Mouse (Mus musculus) forebrain, embryonic 14.5 days (tissue): ENCODE measurements around the gene Lama2. TPM values are rescaled to one million over a fixed set of nuclear protein-coding genes. Genes with fewer than 3 reads are reported as not detected.

Source experiments
- ATAC-seq: fragments of 200-750 bp; cut with Nextera tagmentation; 2 replicates; pipeline ENCODE4 v1.8.0; 2017; ENCODE audit warnings: mild to moderate bottlenecking, moderate library complexity
- DNase-seq: peaks from one replicate; pipeline ENCODE4 v3.0.0-alpha.2; 2015; ENCODE audit warnings: low spot score
- H3K27ac ChIP-seq: fragments of 300-500 bp; sonication (generic); 2 replicates; pipeline ENCODE4 v1.5.1; 2014; ENCODE audit warnings: low read depth, mild to moderate bottlenecking, control low read depth, low read length, moderate library complexity
- H3K27me3 ChIP-seq: fragments of 300-500 bp; sonication (generic); replicated peaks from 2 replicates; pipeline ENCODE4 v1.6.1; 2014; ENCODE audit warnings: low read length, control low read depth, mixed read lengths; ENCODE audit not compliant: control insufficient read depth, insufficient read depth
- H3K36me3 ChIP-seq: fragments of 300-500 bp; sonication (generic); 2 replicates; pipeline ENCODE4 v1.6.1; 2014; ENCODE audit warnings: low read length, control low read depth; ENCODE audit not compliant: control insufficient read depth, insufficient read depth
- H3K4me1 ChIP-seq: fragments of 300-500 bp; sonication (generic); 2 replicates; pipeline ENCODE4 v1.6.1; 2014; ENCODE audit warnings: antibody characterized with exemption, low read length, control low read depth; ENCODE audit not compliant: control insufficient read depth, insufficient read depth
- H3K4me2 ChIP-seq: fragments of 300-500 bp; sonication (generic); 2 replicates; pipeline ENCODE4 v1.6.1; 2014; ENCODE audit warnings: mild to moderate bottlenecking, control low read depth, low read length
- H3K4me3 ChIP-seq: fragments of 300-500 bp; sonication (generic); 2 replicates; pipeline ENCODE4 v1.5.1; 2014; ENCODE audit warnings: low read depth, low read length, control low read depth
- H3K9ac ChIP-seq: fragments of 300-500 bp; sonication (generic); 2 replicates; pipeline ENCODE4 v1.6.1; 2014; ENCODE audit warnings: mild to moderate bottlenecking, low read length, control low read depth, moderate library complexity
- H3K9me3 ChIP-seq: fragments of 300-500 bp; sonication (generic); replicated peaks from 2 replicates; pipeline ENCODE4 v1.6.1; 2016; ENCODE audit warnings: low read length, control low read depth, mixed read lengths; ENCODE audit not compliant: control insufficient read depth
- WGBS: fragments of 180-500 bp; shearing (Covaris S2); extraction: QIAGEN DNeasy Blood & Tissue Kit; methylation state at CpG from one replicate; pipeline ENCODE4 v1.1.7; 2014; 5-methylcytosine and 5-hydroxymethylcytosine counted together
- polyA plus RNA-seq: library from polyadenylated mRNA; unstranded; fragments of >200 nt; fragmentation: Nextera tagmentation; extraction: Ambion mirVana; gene quantifications from 2 replicates; pipeline ENCODE4 v1.2.1, GENCODE M21; 2014

Gene Lama2
- polyA plus RNA-seq, 1 experiment from 2014 or later: 4.1 TPM

DNA sequence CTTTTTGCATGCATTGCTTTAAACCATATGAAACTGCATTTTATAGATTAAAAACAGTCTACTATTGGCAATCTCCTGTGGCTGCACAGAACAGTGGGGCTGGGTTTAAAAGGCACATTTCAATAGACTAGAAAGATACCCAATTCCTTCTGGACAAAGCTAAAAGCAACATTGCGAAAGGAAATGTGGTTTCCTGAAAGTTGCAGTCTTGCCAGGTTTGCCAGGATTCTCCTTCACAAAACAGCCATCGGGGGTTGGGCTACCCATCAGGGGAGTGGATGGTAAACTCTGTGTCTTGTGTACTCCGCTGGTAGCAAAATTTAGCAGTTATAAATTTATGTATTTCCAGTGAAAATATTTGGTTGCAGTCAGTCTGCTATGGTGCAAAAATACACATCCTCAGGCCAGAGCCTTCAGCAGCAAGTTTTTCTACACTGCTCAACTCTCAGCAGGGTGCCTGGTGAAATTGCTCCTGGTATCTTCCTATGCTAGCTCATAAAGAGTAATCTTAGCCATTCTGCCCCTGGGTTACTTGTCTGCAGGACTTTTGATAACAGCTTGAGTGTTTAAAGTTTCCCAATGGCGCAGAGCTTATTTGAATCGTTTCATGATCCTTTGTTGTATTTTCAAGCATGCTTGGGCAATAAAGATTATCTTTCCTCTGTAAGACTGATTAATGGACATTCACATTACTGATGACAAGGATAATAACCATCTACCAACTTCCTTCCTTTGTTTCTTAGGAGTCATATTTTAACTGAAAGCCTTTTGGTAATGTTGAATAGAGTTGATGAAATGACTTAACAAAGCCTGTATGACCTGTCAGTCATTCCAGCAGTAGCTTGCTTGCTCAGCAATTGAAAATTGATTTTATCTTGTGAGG is 205.7 kb downstream of the Lama2 start:
- no peaks in the 10 kb centered on the region for H3K4me1 ChIP-seq
- H3K9me3 ChIP-seq: no peaks in the 10 kb centered on the region
- no peaks in the 10 kb centered on the region for H3K36me3 ChIP-seq
- H3K4me2 ChIP-seq: no peak overlapping the region
- DNase-seq (no peak), ATAC-seq (no peak)
- H3K27me3 ChIP-seq: no peaks in the 10 kb centered on the region
- no peak overlapping the region for H3K27ac ChIP-seq
- H3K4me3 ChIP-seq: no peak overlapping the region
- H3K9ac ChIP-seq: no peak overlapping the region
- WGBS: 60% methylated on average over 5 of the region's 5 CpGs

DNA sequence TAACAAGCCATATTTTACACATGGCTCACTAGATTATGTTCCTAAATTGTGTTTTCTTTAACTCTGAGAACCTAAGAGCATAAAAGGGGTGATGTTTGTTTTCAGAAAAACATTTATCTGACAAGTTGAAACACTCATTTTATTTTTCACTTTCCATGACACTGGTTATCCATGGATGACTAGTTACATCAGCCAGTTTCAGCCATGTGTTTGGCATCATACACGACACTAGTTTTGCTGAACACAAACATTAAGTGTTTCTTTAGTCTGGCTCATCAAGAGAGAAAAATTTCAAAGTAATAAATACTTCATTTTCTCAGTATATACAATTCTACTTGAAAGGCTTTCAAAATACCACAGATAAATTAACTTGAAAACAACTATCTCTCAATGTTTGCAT is 228.8 kb downstream of the Lama2 start:
- Histone ChIP-seq H3K4me1 (no peaks in the 10 kb centered on the region), H3K27me3 (no peaks in the 10 kb centered on the region), H3K9ac (no peak overlapping the region), H3K36me3 (no peaks in the 10 kb centered on the region), H3K4me3 (no peak overlapping the region), H3K9me3 (no peaks in the 10 kb centered on the region), H3K4me2 (no peak overlapping the region), H3K27ac (no peak overlapping the region)
- 74% methylated on average over 1 of the region's 1 CpGs for WGBS
- DNase-seq: no peak
- no peak for ATAC-seq

DNA sequence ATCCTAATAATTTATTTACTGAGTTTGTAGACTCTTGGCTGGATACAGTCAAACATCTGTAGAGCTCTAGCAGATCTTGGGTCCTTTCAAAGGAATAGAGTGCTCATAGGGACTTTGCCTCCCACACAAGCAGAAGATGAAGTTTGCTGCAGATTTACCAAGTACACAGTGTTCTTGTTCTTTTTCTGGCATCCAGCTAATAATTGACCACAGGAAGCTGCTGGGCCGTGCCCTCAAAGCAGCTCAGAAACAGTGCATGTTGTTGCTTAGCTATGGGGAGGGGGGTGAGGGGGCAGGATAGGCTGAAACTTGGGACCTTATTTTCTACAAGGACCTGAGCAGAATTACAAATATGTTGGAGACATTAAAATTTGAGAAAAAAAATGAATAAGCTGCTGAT is 232.0 kb downstream of the Lama2 start:
- WGBS: 60% methylated on average over 1 of the region's 1 CpGs
- Histone ChIP-seq H3K9ac (no peak overlapping the region), H3K27ac (no peak overlapping the region), H3K27me3 (no peaks in the 10 kb centered on the region), H3K4me2 (no peak overlapping the region), H3K36me3 (no peaks in the 10 kb centered on the region), H3K4me3 (no peak overlapping the region), H3K9me3 (no peaks in the 10 kb centered on the region), H3K4me1 (no peaks in the 10 kb centered on the region)
- ATAC-seq (no peak), DNase-seq (no peak)

DNA sequence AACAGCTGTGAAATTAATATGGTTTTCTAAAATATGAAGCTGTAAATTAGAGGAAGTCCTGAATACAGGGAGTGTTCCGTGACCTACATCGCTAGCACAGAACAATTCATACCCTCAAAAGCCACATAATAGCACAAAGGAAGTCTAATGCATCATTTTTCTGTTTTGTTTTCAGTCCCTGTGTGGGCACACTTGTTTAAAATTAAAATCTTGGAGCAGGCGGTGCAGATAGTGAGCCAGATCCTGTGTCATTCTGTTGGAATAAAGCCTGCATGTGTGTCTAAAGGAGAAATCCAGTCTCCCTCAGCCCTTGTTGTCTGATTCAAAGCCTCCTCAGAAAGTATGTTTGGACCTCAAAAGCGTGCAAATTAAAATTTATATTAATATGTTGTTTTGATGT is 234.9 kb downstream of the Lama2 start:
- Histone ChIP-seq H3K4me3 (no peak overlapping the region), H3K9me3 (no peaks in the 10 kb centered on the region), H3K27me3 (no peaks in the 10 kb centered on the region), H3K36me3 (no peaks in the 10 kb centered on the region), H3K4me1 (no peaks in the 10 kb centered on the region), H3K9ac (no peak overlapping the region), H3K27ac (no peak overlapping the region), H3K4me2 (no peak overlapping the region)
- DNase-seq: no peak
- no peak for ATAC-seq
- WGBS: 81% methylated on average over 4 of the region's 4 CpGs

DNA sequence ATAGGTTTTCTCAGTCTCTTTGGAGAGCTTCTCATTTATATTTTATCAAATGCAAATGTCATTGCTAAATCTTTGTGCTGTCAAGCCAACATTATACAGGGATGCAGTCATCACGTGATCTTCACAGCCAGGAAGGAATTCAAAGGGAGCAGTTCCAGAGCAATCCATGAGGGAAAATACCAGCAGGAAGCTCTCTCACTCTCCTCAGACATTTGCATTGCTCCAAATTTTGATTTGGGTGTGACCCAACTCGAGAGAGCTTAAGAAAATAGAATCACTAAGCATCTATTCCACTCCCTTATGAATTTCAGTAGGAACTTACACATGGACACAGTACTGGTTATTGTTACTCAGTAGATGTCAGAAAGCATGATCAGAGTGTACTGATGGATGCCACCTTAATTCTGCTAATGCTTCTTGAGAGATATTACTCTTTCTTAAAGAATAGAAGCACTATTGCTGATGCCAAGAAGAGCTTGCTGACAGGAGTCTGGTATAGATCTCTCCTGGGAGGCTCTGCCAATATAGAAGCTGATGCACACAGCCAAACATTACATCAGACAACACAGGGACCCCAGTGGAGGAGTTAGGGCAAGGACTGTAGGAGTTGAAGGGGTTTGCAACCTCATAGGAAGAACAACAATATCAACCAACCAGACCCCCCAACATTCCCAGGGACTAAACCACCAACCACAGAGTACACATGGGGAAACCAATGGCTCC is 236.5 kb downstream of the Lama2 start:
- no peak overlapping the region for H3K4me3 ChIP-seq
- H3K4me2 ChIP-seq: no peak overlapping the region
- H3K27ac ChIP-seq: no peak overlapping the region
- no peaks in the 10 kb centered on the region for H3K9me3 ChIP-seq
- WGBS: 56% methylated on average over 2 of the region's 2 CpGs
- ATAC-seq: peak; percentile 46; the same call in 1 of the 2 replicates
- DNase-seq: peak; percentile 7
- no peak overlapping the region for H3K9ac ChIP-seq
- no peaks in the 10 kb centered on the region for H3K36me3 ChIP-seq
- H3K4me1 ChIP-seq: no peaks in the 10 kb centered on the region
- H3K27me3 ChIP-seq: no peaks in the 10 kb centered on the region

DNA sequence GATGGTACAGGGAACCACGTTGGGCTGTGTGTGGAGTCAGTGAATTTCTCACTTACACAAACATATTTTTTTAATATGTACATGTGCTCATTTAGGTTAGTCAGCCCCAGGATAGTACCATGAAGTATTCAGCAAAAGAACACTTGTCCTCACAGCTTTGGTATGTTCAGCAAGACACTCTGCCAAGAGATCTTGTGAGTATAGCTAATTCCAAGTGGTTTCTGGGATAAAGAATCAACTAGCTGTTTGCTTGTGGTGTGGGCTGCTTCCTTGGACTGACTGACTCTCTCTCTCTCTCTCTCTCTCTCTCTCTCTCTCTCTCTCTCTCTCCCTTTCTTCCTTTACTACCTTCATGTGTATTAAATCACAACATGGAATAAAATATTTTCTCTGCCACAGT is 241.3 kb downstream of the Lama2 start:
- H3K9ac ChIP-seq: no peak overlapping the region
- H3K27ac ChIP-seq: no peak overlapping the region
- H3K27me3 ChIP-seq: no peaks in the 10 kb centered on the region
- DNase-seq: no peak
- ATAC-seq: no peak
- WGBS: 58% methylated on average over 1 of the region's 1 CpGs
- H3K9me3 ChIP-seq: no peaks in the 10 kb centered on the region
- no peaks in the 10 kb centered on the region for H3K36me3 ChIP-seq
- H3K4me2 ChIP-seq: no peak overlapping the region
- no peaks in the 10 kb centered on the region for H3K4me1 ChIP-seq
- H3K4me3 ChIP-seq: no peak overlapping the region

DNA sequence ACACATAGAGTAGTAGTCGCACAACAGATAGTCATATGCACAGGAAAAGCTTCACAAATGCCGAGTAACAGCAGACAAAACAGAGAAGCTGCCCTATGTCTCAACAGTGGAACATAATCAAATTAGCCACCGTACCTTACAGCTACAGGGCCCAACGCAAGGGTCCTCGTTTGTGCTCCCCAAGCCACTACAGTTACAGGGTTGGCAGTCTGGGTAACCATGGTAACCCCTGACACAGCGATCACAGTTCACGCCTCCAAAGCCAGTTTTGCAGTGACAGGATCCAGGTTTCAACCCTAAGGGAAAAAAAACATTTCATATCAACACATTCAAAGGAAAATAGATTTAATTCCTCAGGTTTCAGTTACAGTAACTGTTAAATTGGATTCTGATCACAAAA is 275.3 kb downstream of the Lama2 start:
- Histone ChIP-seq H3K4me2 (no peak overlapping the region), H3K36me3 (no peaks in the 10 kb centered on the region), H3K9ac (no peak overlapping the region), H3K4me1 (no peaks in the 10 kb centered on the region), H3K27ac (no peak overlapping the region), H3K4me3 (no peak overlapping the region), H3K9me3 (no peaks in the 10 kb centered on the region), H3K27me3 (no peaks in the 10 kb centered on the region)
- ATAC-seq (no peak), DNase-seq (peak; percentile 33)
- WGBS: 38% methylated on average over 7 of the region's 7 CpGs

DNA sequence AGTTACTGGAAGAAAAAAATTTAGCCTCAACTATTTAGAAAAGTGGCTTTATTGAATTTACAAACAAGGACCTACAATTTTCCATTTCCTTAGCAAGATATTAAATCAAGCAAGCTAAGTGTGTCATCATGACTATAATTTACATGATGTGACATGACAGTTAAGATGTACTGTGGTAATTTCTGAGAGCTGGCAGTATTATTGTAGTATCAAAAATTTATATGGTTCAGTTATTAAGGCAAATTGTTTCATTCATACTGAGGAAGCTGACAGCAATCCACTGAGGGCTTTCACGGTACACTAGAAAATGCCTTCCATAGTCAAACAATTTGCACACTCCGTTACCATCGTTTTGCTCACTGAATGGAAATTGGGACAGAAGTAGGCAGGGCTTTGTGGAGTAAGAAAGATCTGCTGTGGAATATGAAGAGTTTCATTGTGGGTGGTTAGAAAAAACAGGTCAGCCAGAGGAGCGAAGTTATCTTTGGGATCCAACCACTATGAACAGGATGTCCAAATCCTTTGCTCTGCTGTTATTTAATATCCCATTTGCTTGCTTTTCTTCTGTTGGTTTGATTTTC is 297.1 kb downstream of the Lama2 start:
- 58% methylated on average over 4 of the region's 4 CpGs for WGBS
- H3K4me2 ChIP-seq: no peak overlapping the region
- ATAC-seq (no peak), DNase-seq (peak; percentile 22)
- no peaks in the 10 kb centered on the region for H3K9me3 ChIP-seq
- H3K4me3 ChIP-seq: no peak overlapping the region
- H3K27me3 ChIP-seq: no peaks in the 10 kb centered on the region
- H3K36me3 ChIP-seq: no peaks in the 10 kb centered on the region
- no peaks in the 10 kb centered on the region for H3K4me1 ChIP-seq
- H3K9ac ChIP-seq: no peak overlapping the region
- no peak overlapping the region for H3K27ac ChIP-seq

DNA sequence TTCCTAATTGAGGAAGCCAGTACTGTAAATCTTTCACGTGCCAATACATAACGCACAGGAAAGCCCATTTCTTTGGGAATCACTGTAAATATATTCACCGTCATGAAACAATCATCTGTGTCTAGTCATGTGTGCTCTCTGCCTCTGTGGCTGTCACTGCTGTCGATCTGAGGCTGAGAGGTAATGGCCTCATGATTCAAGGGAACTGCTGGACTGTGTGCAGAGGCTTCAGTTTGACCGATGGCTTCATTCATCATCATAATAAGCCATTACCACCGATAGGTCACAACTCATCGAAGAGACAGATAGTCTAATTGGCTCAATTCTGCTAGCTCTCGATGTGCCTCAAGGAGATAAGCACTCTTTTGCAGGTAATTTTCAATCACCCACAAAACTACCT is 312.1 kb downstream of the Lama2 start:
- Histone ChIP-seq H3K36me3 (no peaks in the 10 kb centered on the region), H3K4me1 (no peaks in the 10 kb centered on the region), H3K4me2 (no peak overlapping the region), H3K9ac (no peak overlapping the region), H3K27ac (no peak overlapping the region), H3K27me3 (no peaks in the 10 kb centered on the region), H3K9me3 (no peaks in the 10 kb centered on the region), H3K4me3 (no peak overlapping the region)
- no peak for ATAC-seq
- 85% methylated on average over 8 of the region's 8 CpGs for WGBS
- no peak for DNase-seq
